Mouse (Mus musculus) kidney, embryonic 15.5 days (tissue): ENCODE measurements at regions not wholly inside any gene's neighbourhood (a gene's known extent, or its start where the extent isn't known, plus 50 kb on each side); places are given as distances from the start of the nearest gene placed in this dataset.

Experiments used
- ATAC-seq: fragments of 200-750 bp; cut with Nextera tagmentation; replicated peaks from 2 replicates; pipeline ENCODE4 v1.8.0; 2017; ENCODE audit warnings: moderate TSS enrichment; ENCODE audit not compliant: low FRiP score
- H3K27ac ChIP-seq: fragments of 300-500 bp; sonication (generic); 2 replicates; pipeline ENCODE4 v1.5.1; 2015; ENCODE audit warnings: mild to moderate bottlenecking, inconsistent platforms
- H3K27me3 ChIP-seq: fragments of 300-500 bp; sonication (generic); 2 replicates; pipeline ENCODE4 v1.6.1; 2015; ENCODE audit warnings: inconsistent platforms
- H3K36me3 ChIP-seq: fragments of 300-500 bp; sonication (generic); 2 replicates; pipeline ENCODE4 v1.6.1; 2015; ENCODE audit warnings: inconsistent platforms
- H3K4me1 ChIP-seq: fragments of 300-500 bp; sonication (generic); 2 replicates; pipeline ENCODE4 v1.6.1; 2015; ENCODE audit warnings: inconsistent platforms
- H3K4me2 ChIP-seq: fragments of 300-500 bp; sonication (generic); 2 replicates; pipeline ENCODE4 v1.6.1; 2015; ENCODE audit warnings: moderate library complexity, mild to moderate bottlenecking, inconsistent platforms
- H3K4me3 ChIP-seq: fragments of 300-500 bp; sonication (generic); replicated peaks from 2 replicates; pipeline ENCODE4 v1.5.1; 2015; ENCODE audit warnings: mild to moderate bottlenecking, inconsistent platforms
- H3K9ac ChIP-seq: fragments of 300-500 bp; sonication (generic); 2 replicates; pipeline ENCODE4 v1.6.1; 2015; ENCODE audit warnings: mild to moderate bottlenecking, inconsistent platforms
- H3K9me3 ChIP-seq: fragments of 300-500 bp; sonication (generic); replicated peaks from 2 replicates; pipeline ENCODE4 v1.6.1; 2016; ENCODE audit warnings: inconsistent platforms
- WGBS: fragments of 180-500 bp; shearing (Covaris S2); methylation state at CpG from one replicate; pipeline ENCODE4 v1.1.7; 2015; ENCODE audit warnings: mixed read lengths; 5-methylcytosine and 5-hydroxymethylcytosine counted together

DNA sequence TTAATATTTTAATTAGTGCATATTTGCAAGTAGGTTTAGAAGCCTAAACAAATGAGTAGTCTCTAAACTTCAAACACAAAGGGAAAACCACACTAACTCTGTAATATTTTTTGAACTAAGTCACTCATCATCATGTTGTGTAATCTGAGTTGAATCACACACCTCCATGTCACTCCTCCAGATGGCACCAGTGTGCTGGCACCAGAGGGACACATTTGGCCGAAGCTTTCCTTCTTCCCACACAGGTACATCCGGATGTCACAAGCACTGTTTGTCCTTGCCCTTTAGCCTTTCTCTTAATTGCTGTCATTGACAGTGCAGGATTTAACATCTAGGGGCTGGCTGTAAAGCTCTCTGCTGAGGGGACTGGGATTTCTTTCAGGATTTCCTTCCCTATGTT lies 256.7 kb upstream of the Ccdc54 start:
- Histone ChIP-seq H3K4me3 (no peak overlapping the region), H3K36me3 (no peaks in the 10 kb centered on the region), H3K27ac (no peak overlapping the region), H3K4me1 (no peaks in the 10 kb centered on the region), H3K27me3 (no peaks in the 10 kb centered on the region), H3K9ac (no peak overlapping the region), H3K9me3 (no peaks in the 10 kb centered on the region), H3K4me2 (no peak overlapping the region)
- 21% methylated on average over 2 of the region's 2 CpGs for WGBS
- ATAC-seq = no peak

DNA sequence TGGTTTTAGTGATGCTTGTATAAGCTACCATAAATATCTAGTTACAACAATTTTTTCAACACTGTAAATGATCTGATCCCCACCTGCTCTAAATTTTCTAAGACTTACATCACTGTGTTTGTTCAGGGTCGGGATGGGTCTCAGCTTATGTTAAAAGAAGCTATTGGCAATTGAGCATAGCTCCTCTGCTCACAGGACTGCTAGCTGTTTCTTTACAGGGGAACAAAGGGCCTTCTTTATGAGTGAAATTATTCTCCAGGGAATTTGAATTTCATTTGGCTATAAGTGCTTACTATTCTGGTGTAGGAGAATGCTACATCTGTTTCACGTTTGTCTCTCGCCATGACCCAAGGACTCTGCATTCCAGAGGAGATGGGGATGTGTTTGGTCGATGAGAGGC lies 255.6 kb upstream of the Ccdc54 start:
- H3K4me1 ChIP-seq = no peaks in the 10 kb centered on the region
- no peaks in the 10 kb centered on the region for H3K27me3 ChIP-seq
- H3K36me3 ChIP-seq = no peaks in the 10 kb centered on the region
- no peak for ATAC-seq
- no peak overlapping the region for H3K27ac ChIP-seq
- H3K9ac ChIP-seq = no peak overlapping the region
- 57% methylated on average over 4 of the region's 4 CpGs for WGBS
- H3K4me2 ChIP-seq = no peak overlapping the region
- no peak overlapping the region for H3K4me3 ChIP-seq
- H3K9me3 ChIP-seq = no peaks in the 10 kb centered on the region

DNA sequence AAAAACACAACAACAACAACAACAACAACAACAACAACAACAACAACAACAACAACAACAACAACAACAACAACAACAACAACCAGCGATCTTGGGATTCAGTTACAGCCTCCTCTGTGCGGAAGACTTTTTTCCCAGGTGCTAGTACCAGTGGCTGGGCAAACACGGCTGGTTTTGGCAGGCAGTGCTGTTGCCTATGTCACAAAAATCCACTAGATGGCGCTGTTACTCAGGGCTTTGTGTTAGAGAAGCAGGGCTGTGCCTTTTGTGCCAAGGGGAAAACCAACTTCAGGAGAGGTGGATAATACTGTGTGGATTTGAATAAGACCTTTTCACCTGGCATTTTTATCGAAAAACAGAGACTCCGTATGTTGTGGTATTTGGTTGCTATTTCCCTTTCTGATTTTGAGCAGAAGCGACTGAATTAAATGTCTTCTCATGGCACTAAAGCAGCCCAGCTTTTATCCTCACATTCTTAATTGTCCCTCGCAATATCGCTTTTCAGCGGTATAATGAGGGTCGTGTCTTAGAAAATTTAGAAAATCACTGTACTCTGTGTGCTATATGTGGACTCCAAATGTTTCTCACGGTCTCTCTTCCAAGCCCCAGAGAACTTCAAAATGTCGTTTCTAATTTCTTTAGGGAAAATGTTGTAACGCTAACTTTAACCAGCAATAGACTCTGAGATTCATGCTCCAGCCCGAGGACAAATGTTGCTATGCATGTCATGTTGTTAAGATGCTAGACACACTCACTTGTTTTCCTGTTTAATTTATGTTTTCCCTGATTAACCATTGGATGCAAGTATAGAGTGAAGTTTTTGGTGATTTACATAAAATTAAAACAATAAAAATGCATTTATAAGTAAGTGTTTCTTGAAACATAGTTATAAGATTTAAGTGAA lies 251.0 kb upstream of the Ccdc54 start:
- H3K36me3 ChIP-seq = no peaks in the 10 kb centered on the region
- no peaks in the 10 kb centered on the region for H3K27me3 ChIP-seq
- H3K9me3 ChIP-seq = no peaks in the 10 kb centered on the region
- H3K9ac ChIP-seq = no peak overlapping the region
- 45% methylated on average over 15 of the region's 15 CpGs for WGBS
- 0 out of 2 replicates have a peak, but pooled peaks cover 4% of the 10 kb centered on the region for H3K4me1 ChIP-seq
- ATAC-seq = peak; percentile 89
- 0 out of 2 replicates have a peak overlapping the region, but pooled peaks have one; percentile 9 for H3K4me2 ChIP-seq
- H3K4me3 ChIP-seq = no peak overlapping the region
- no peak overlapping the region for H3K27ac ChIP-seq

DNA sequence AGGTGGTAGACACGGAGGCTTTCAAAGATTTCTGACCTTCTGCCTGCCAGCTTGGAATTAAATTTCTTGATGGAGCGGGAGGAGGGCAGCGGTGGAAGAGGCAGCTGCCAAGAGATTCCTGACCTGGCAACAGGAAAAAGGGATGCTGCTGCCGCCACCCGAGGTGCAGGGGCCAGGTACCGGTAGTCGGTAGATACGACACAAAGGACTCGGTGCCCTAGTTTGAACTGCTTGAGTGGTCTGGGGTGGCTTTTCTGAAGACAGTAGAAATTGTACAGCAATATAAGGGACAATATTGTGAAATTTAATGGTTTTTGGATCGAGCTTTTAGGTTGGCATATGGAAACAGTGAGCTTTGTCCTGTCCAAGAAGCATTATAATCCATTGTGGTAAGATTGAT lies 250.3 kb upstream of the Ccdc54 start:
- Histone ChIP-seq H3K27ac (no peak overlapping the region), H3K4me2 (peak overlapping the region; percentile 31; the same call in 1 of the 2 replicates), H3K27me3 (no peaks in the 10 kb centered on the region), H3K4me3 (no peak overlapping the region), H3K36me3 (no peaks in the 10 kb centered on the region), H3K9me3 (no peaks in the 10 kb centered on the region), H3K9ac (no peak overlapping the region), H3K4me1 (0 out of 2 replicates have a peak, but pooled peaks cover 4% of the 10 kb centered on the region)
- peak; percentile 57; the same call in 1 of the 2 replicates for ATAC-seq
- WGBS = 57% methylated on average over 10 of the region's 10 CpGs

DNA sequence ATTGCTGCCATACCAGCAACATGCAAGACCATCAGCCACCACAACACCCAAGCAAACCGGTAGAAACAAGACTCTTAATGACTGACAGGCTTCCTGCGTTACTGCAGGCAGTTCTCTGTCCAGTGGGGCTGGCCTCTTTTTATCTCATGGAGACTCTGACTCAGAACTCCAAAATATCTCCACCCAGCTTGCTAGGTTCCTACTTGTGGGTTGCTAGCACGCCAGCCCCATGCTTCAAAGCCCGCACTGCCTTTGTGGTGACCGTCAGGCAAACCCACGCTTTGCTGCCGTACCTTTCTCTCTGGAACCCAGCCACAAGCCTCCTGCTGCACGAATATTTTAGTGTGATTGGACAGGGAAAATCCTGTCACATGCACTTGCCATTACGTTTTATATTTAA lies 248.7 kb upstream of the Ccdc54 start:
- H3K27me3 ChIP-seq = no peaks in the 10 kb centered on the region
- H3K27ac ChIP-seq = no peak overlapping the region
- H3K4me2 ChIP-seq = no peak overlapping the region
- no peak for ATAC-seq
- 78% methylated on average over 9 of the region's 9 CpGs for WGBS
- H3K4me1 ChIP-seq = 0 out of 2 replicates have a peak, but pooled peaks cover 4% of the 10 kb centered on the region
- H3K9ac ChIP-seq = no peak overlapping the region
- H3K36me3 ChIP-seq = no peaks in the 10 kb centered on the region
- no peak overlapping the region for H3K4me3 ChIP-seq
- no peaks in the 10 kb centered on the region for H3K9me3 ChIP-seq

DNA sequence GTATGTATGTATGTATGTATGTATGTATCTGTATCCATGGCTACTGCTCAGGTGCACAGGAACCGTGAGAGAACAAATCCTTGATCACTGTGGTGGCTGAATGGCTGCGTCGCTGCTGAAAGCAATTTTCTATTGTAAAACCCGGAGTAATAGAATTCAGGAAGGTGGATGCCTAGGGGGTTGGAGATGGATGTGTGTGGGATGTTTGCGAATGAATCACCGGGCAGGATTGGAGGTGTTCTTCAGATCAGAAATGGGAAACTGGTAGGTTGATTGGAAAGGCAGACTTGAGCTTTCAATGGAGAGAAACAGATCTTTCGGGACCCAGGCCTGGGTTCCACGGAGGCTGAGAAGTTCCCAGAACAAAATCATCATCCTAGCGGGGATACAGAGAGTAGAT lies 246.5 kb upstream of the Ccdc54 start:
- ATAC-seq = no peak
- 0 out of 2 replicates have a peak, but pooled peaks cover 4% of the 10 kb centered on the region for H3K4me1 ChIP-seq
- no peak overlapping the region for H3K9ac ChIP-seq
- H3K4me3 ChIP-seq = no peak overlapping the region
- no peaks in the 10 kb centered on the region for H3K27me3 ChIP-seq
- no peaks in the 10 kb centered on the region for H3K9me3 ChIP-seq
- H3K27ac ChIP-seq = no peak overlapping the region
- no peaks in the 10 kb centered on the region for H3K36me3 ChIP-seq
- 86% methylated on average over 9 of the region's 9 CpGs for WGBS
- no peak overlapping the region for H3K4me2 ChIP-seq

DNA sequence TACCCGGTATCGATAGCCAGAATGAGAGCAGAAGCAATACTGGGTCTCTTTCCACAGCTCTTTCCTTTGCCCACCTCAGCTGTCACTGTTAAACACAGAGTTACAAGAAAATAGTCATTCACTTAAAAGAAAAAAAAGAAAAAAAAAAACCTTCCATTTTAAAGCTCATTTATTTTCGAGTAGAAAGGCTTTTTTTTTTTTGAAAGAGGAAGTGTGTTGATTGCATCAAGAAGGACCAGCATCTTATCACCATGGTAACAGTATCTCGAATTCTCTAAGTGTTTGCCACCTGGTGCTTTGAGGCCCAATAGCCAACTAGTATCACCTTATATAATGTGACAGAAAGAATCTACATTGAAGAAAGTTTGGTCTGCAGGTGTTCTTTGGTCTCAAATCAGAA lies 245.5 kb upstream of the Ccdc54 start:
- 73% methylated on average over 4 of the region's 4 CpGs for WGBS
- Histone ChIP-seq H3K9me3 (no peaks in the 10 kb centered on the region), H3K27ac (no peak overlapping the region), H3K27me3 (no peaks in the 10 kb centered on the region), H3K4me3 (no peak overlapping the region), H3K9ac (no peak overlapping the region), H3K4me2 (no peak overlapping the region), H3K36me3 (no peaks in the 10 kb centered on the region), H3K4me1 (0 out of 2 replicates have a peak, but pooled peaks cover 4% of the 10 kb centered on the region)
- no peak for ATAC-seq

DNA sequence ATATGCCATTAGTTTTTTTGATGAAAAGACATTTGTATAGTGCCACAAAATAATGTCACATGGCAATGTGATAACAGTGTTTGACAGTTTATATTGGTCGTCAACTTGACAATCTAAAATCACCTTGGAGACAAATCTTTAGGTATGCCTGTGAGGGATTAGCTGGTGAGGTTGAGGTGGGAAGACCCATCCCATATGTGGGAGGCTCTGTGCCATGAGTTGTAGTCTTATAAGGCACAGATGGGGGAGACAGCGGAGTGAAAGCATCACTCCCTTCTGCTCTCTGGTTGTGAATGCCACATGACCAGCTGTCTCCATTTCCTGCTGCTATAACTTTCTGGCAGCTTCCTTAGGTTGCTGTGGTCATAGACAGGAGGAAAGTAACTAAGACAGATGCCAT lies 242.4 kb upstream of the Ccdc54 start:
- no peak overlapping the region for H3K9ac ChIP-seq
- H3K27ac ChIP-seq = no peak overlapping the region
- no peaks in the 10 kb centered on the region for H3K4me1 ChIP-seq
- no peaks in the 10 kb centered on the region for H3K36me3 ChIP-seq
- H3K4me3 ChIP-seq = no peak overlapping the region
- H3K27me3 ChIP-seq = no peaks in the 10 kb centered on the region
- WGBS = 79% methylated on average over 2 of the region's 2 CpGs
- ATAC-seq = no peak
- no peak overlapping the region for H3K4me2 ChIP-seq
- no peaks in the 10 kb centered on the region for H3K9me3 ChIP-seq

DNA sequence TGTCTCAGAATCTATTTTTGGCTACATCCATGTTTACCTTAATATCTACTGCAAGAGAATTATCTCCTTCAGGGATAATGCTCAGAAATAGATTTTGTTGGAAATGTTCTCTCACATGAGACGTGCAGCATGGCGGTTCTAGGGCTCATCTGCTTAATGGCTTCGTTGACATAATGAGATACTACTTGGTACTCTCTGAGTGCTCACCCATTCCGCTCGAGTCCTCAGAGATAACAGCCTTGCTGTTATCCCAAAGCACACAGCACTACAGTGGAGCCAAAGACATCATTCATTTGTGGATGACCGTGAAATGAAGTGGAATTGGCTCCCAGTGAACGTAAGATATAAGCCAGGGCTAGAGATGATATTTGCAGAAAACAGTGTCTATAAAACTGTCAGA lies 231.4 kb upstream of the Ccdc54 start:
- ATAC-seq = no peak
- Histone ChIP-seq H3K27me3 (no peaks in the 10 kb centered on the region), H3K4me1 (no peaks in the 10 kb centered on the region), H3K9me3 (no peaks in the 10 kb centered on the region), H3K9ac (no peak overlapping the region), H3K36me3 (no peaks in the 10 kb centered on the region), H3K4me3 (no peak overlapping the region), H3K4me2 (no peak overlapping the region), H3K27ac (no peak overlapping the region)
- 50% methylated on average over 7 of the region's 7 CpGs for WGBS

DNA sequence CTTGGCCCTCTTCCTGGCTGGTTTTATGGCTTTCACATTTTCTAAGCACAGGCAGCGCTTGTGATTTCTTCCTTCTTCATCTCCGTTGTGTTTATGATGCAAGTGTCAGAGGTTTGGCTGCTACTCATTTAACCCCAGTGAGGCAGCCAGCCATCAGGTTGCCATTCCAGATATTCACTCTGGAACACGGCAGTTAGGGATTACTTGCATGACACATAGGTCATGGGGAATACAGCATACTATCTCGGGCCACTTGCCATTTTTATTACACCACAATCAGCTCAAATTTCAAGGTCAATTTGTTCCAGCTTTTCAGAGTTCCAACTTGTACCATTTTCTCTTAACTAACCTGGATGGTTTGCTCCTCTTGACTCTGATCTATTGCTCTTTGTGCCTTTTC lies 223.7 kb upstream of the Ccdc54 start:
- Histone ChIP-seq H3K4me1 (no peaks in the 10 kb centered on the region), H3K27ac (no peak overlapping the region), H3K27me3 (no peaks in the 10 kb centered on the region), H3K9ac (no peak overlapping the region), H3K9me3 (no peaks in the 10 kb centered on the region), H3K4me2 (no peak overlapping the region), H3K36me3 (no peaks in the 10 kb centered on the region), H3K4me3 (no peak overlapping the region)
- 20% methylated on average over 4 of the region's 4 CpGs for WGBS
- ATAC-seq = no peak

DNA sequence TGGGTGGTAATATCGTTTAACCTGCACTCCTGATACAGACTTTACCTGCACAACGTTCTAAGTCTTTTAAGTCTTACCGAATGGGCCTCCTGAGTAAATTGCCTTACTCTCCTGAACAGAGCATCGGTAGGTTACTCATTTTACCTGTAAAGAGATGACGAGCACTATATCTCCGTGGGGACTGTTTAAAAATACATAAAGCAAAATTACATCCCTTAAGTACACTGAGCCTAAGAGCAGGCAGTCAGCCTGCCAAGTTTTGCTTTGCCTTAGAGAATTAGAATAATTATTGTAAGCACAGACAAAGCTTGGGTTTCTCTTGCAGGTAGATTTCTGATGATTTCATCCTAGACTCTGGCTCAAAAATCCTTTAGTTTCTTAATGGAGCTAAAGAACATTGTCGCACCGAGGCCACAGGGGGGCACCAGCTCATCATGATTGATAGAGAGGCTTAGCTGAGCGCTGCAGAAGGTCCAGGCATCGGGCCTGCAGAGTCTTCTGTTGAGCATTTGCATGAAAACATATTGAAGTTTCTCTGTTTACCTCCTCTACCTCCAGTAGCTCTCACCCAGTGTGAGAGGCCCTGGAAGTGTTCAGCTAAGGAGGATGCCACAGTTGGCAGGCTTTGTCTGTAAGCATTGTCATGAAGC lies 208.3 kb upstream of the Ccdc54 start:
- no peaks in the 10 kb centered on the region for H3K27me3 ChIP-seq
- H3K4me1 ChIP-seq = peaks cover 8% of the 10 kb centered on the region
- ATAC-seq = peak; percentile 68; the same call in 1 of the 2 replicates
- no peak overlapping the region for H3K4me2 ChIP-seq
- no peaks in the 10 kb centered on the region for H3K36me3 ChIP-seq
- H3K9ac ChIP-seq = no peak overlapping the region
- 48% methylated on average over 10 of the region's 10 CpGs for WGBS
- no peaks in the 10 kb centered on the region for H3K9me3 ChIP-seq
- H3K4me3 ChIP-seq = no peak overlapping the region
- no peak overlapping the region for H3K27ac ChIP-seq

DNA sequence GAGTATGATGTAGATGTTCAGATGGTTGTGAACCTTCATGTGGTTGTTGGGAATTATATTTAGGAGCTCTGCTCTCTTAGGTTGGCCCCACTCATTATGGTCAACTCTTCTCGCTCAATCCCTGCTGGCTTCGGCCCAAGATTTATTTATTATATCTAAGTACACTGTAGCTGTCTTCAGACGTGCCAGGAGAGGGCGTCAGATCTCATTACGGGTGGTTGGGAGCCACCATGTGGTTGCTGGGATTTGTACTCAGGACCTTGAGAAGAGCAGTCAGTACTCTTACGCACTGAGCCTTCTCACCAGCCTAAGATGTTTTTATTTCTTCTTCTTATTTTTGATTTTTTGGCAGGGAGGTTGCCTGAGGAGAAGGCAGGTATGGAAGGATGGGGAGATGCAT lies 207.1 kb upstream of the Ccdc54 start:
- no peak for ATAC-seq
- Histone ChIP-seq H3K4me3 (no peak overlapping the region), H3K9ac (no peak overlapping the region), H3K4me2 (no peak overlapping the region), H3K27me3 (no peaks in the 10 kb centered on the region), H3K4me1 (peaks cover 11% of the 10 kb centered on the region), H3K27ac (no peak overlapping the region), H3K36me3 (no peaks in the 10 kb centered on the region), H3K9me3 (no peaks in the 10 kb centered on the region)
- 79% methylated on average over 6 of the region's 6 CpGs for WGBS
